Mouse (Mus musculus): ENCODE results near the gene Brms1l.

- TF ChIP-seq CTCF (IDR thresholded peaks at IDR 0.05 in 2 of 3, conservative IDR thresholded peaks at IDR 0.05 in 1 of 3; ENCODE audit: control insufficient read depth in 1 of 3, insufficient read depth in 1 of 3, low read depth in 2 of 3, low read length in 3 of 3, poor library complexity in 1 of 3, severe bottlenecking in 1 of 3), result no peak
- no peak for TF ChIP-seq MAFK (IDR thresholded peaks at IDR 0.05; ENCODE audit: borderline replicate concordance, low read depth, low read length)
These were observed 36.0 kb upstream of the Brms1l start for GRCm38 (mm10) chr12:55800144-55800543.
